Mouse (Mus musculus): ENCODE measurements at regions not wholly inside any gene's neighbourhood (a gene's known extent, or its start where the extent isn't known, plus 50 kb on each side); places are given as distances from the start of the nearest gene placed in this dataset.

GRCm38 (mm10) chr8:115506741-115507140 lies 200.9 kb downstream of the Maf start:
- 5% methylated on average over 10 of the region's 10 CpGs for WGBS
- Histone ChIP-seq H3K36me3 (ENCODE audit: control insufficient read depth, insufficient read depth, low read length) (no peaks in the 10 kb centered on the region), H3K27me3 (ENCODE audit: control insufficient read depth, insufficient read depth, low read length) (no peaks in the 10 kb centered on the region), H3K27ac (ENCODE audit: control insufficient read depth, insufficient read depth, low read length) (no peak overlapping the region), H3K4me3 (ENCODE audit: control insufficient read depth, insufficient read depth, low read length) (no peak overlapping the region), H3K4me1 (replicated peaks; ENCODE audit: control insufficient read depth, insufficient read depth, low read length) (peaks cover 7% of the 10 kb centered on the region)
- TF ChIP-seq POLR2A (IDR thresholded peaks at IDR 0.05; ENCODE audit: control insufficient read depth, extremely low read depth, insufficient read depth, low read length, poor library complexity): no peak
- TF ChIP-seq CTCF (IDR thresholded peaks at IDR 0.05; ENCODE audit: borderline replicate concordance, control insufficient read depth, extremely low read depth, insufficient read depth, low read length, poor library complexity): no peak
- peak; percentile 14 for DNase-seq

GRCm38 (mm10) chr8:115496016-115496415 lies 211.6 kb downstream of the Maf start:
- TF ChIP-seq POLR2A (IDR thresholded peaks at IDR 0.05; ENCODE audit: control insufficient read depth, extremely low read depth, insufficient read depth, low read length, poor library complexity) (no peak), CTCF (IDR thresholded peaks at IDR 0.05; ENCODE audit: borderline replicate concordance, control insufficient read depth, extremely low read depth, insufficient read depth, low read length, poor library complexity) (no peak)
- H3K4me1 ChIP-seq (replicated peaks; ENCODE audit: control insufficient read depth, insufficient read depth, low read length): peaks cover 2% of the 10 kb centered on the region; the same call in 1 of the 2 replicates
- H3K36me3 ChIP-seq (ENCODE audit: control insufficient read depth, insufficient read depth, low read length): no peaks in the 10 kb centered on the region
- WGBS: 9% methylated on average over 1 of the region's 1 CpGs
- no peak overlapping the region for H3K4me3 ChIP-seq (ENCODE audit: control insufficient read depth, insufficient read depth, low read length)
- no peak overlapping the region for H3K27ac ChIP-seq (ENCODE audit: control insufficient read depth, insufficient read depth, low read length)
- no peaks in the 10 kb centered on the region for H3K27me3 ChIP-seq (ENCODE audit: control insufficient read depth, insufficient read depth, low read length)
- no peak for DNase-seq

- no peak overlapping the region for H3K27ac ChIP-seq (ENCODE audit: control insufficient read depth, insufficient read depth, low read length)
- no peaks in the 10 kb centered on the region for H3K36me3 ChIP-seq (ENCODE audit: control insufficient read depth, insufficient read depth, low read length)
- H3K4me1 ChIP-seq (replicated peaks; ENCODE audit: control insufficient read depth, insufficient read depth, low read length): peaks cover 2% of the 10 kb centered on the region; the same call in 1 of the 2 replicates
- DNase-seq: no peak
- no peak overlapping the region for H3K4me3 ChIP-seq (ENCODE audit: control insufficient read depth, insufficient read depth, low read length)
- no peak for TF ChIP-seq CTCF (IDR thresholded peaks at IDR 0.05; ENCODE audit: borderline replicate concordance, control insufficient read depth, extremely low read depth, insufficient read depth, low read length, poor library complexity)
- no peak for TF ChIP-seq POLR2A (IDR thresholded peaks at IDR 0.05; ENCODE audit: control insufficient read depth, extremely low read depth, insufficient read depth, low read length, poor library complexity)
- 73% methylated on average over 8 of the region's 8 CpGs for WGBS
- H3K27me3 ChIP-seq (ENCODE audit: control insufficient read depth, insufficient read depth, low read length): no peaks in the 10 kb centered on the region
Observed at GRCm38 (mm10) chr8:115494353-115494752, 213.2 kb downstream of the Maf start.

GRCm38 (mm10) chr8:115486904-115487303 lies 220.7 kb downstream of the Maf start:
- 60% methylated on average over 3 of the region's 3 CpGs for WGBS
- Histone ChIP-seq H3K4me3 (ENCODE audit: control insufficient read depth, insufficient read depth, low read length) (no peak overlapping the region), H3K27ac (ENCODE audit: control insufficient read depth, insufficient read depth, low read length) (no peak overlapping the region), H3K27me3 (ENCODE audit: control insufficient read depth, insufficient read depth, low read length) (no peaks in the 10 kb centered on the region), H3K36me3 (ENCODE audit: control insufficient read depth, insufficient read depth, low read length) (no peaks in the 10 kb centered on the region), H3K4me1 (replicated peaks; ENCODE audit: control insufficient read depth, insufficient read depth, low read length) (no peaks in the 10 kb centered on the region; the same call in 1 of the 2 replicates)
- TF ChIP-seq CTCF (IDR thresholded peaks at IDR 0.05; ENCODE audit: borderline replicate concordance, control insufficient read depth, extremely low read depth, insufficient read depth, low read length, poor library complexity) (no peak), POLR2A (IDR thresholded peaks at IDR 0.05; ENCODE audit: control insufficient read depth, extremely low read depth, insufficient read depth, low read length, poor library complexity) (no peak)
- no peak for DNase-seq

GRCm38 (mm10) chr8:115481136-115481535 lies 226.5 kb downstream of the Maf start:
- no peak overlapping the region for H3K4me3 ChIP-seq (ENCODE audit: control insufficient read depth, insufficient read depth, low read length)
- no peak for DNase-seq
- no peaks in the 10 kb centered on the region for H3K36me3 ChIP-seq (ENCODE audit: control insufficient read depth, insufficient read depth, low read length)
- no peaks in the 10 kb centered on the region for H3K4me1 ChIP-seq (replicated peaks; ENCODE audit: control insufficient read depth, insufficient read depth, low read length)
- no peaks in the 10 kb centered on the region for H3K27me3 ChIP-seq (ENCODE audit: control insufficient read depth, insufficient read depth, low read length)
- WGBS: 94% methylated on average over 7 of the region's 7 CpGs
- no peak overlapping the region for H3K27ac ChIP-seq (ENCODE audit: control insufficient read depth, insufficient read depth, low read length)
- TF ChIP-seq CTCF (IDR thresholded peaks at IDR 0.05; ENCODE audit: borderline replicate concordance, control insufficient read depth, extremely low read depth, insufficient read depth, low read length, poor library complexity): no peak
- TF ChIP-seq POLR2A (IDR thresholded peaks at IDR 0.05; ENCODE audit: control insufficient read depth, extremely low read depth, insufficient read depth, low read length, poor library complexity): no peak

- no peak for DNase-seq
- Histone ChIP-seq H3K27me3 (ENCODE audit: control insufficient read depth, insufficient read depth, low read length) (no peaks in the 10 kb centered on the region), H3K36me3 (ENCODE audit: control insufficient read depth, insufficient read depth, low read length) (no peaks in the 10 kb centered on the region), H3K27ac (ENCODE audit: control insufficient read depth, insufficient read depth, low read length) (no peak overlapping the region), H3K4me3 (ENCODE audit: control insufficient read depth, insufficient read depth, low read length) (no peak overlapping the region), H3K4me1 (replicated peaks; ENCODE audit: control insufficient read depth, insufficient read depth, low read length) (no peaks in the 10 kb centered on the region)
- TF ChIP-seq CTCF (IDR thresholded peaks at IDR 0.05; ENCODE audit: borderline replicate concordance, control insufficient read depth, extremely low read depth, insufficient read depth, low read length, poor library complexity) (no peak), POLR2A (IDR thresholded peaks at IDR 0.05; ENCODE audit: control insufficient read depth, extremely low read depth, insufficient read depth, low read length, poor library complexity) (no peak)
- 94% methylated on average over 11 of the region's 11 CpGs for WGBS
Observed at GRCm38 (mm10) chr8:115478406-115479060, 229.1 kb downstream of the Maf start.
